Mouse (Mus musculus) gastrocnemius, adult 2 months (tissue): Measurements from ENCODE around the gene Ksr2. TPM values are rescaled to one million over a fixed set of nuclear protein-coding genes. Genes with fewer than 3 reads are reported as not detected.

Experiments
- DNase-seq: peaks from one replicate; pipeline ENCODE4 v3.0.0; 2022
- H3K27ac ChIP-seq: fragments of 200-600 bp; 2 replicates; pipeline ENCODE4 v1.8.1; 2022; ENCODE audit warnings: mild to moderate bottlenecking
- H3K4me3 ChIP-seq: fragments of 200-600 bp; 2 replicates; pipeline ENCODE4 v1.8.1; 2022; ENCODE audit warnings: mild to moderate bottlenecking, moderate library complexity
- CTCF ChIP-seq: fragments of 200-600 bp; IDR thresholded peaks from 2 replicates; pipeline ENCODE4 v1.8.1; 2022; ENCODE audit warnings: antibody characterized with exemption, mild to moderate bottlenecking, moderate library complexity
- intact Hi-C: fragments of 180-260 bp; cut with DNase I; formaldehyde crosslinking; loops from one replicate; pipeline ENCODE4 v1.15.1; 2025
- total RNA-seq, 2 experiments: library from RNA; stranded (reverse); gene quantifications; 2 replicates each; pipeline ENCODE4 v1.2.3; 2021

Gene Ksr2
- total RNA-seq, 2 experiments from 2014 or later = 0.03 to 0.11 TPM

DNA sequence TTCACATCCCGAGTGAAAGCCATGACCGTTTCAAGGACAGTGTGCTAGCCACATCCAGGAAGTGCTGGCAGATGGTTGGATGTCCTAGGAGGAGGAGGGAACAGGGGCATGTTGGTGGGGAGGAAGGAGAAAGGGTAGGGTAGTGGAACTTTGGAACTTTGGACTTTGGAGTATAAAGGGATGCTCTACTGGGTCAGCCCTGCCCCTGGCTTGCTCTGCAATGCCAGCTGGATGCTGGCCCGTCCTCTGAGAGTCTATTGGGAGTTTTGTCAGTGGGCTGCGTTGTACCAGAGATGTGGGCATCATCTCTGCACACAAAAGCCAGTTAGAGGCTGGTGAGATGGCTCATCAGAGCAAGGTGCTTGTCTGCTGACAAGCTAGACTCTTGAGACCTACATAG lies 107.4 kb downstream of the Ksr2 start:
- Histone ChIP-seq H3K4me3 (no peak overlapping the region), H3K27ac (no peak overlapping the region)
- intact Hi-C loops = no loop called here
- DNase-seq = no peak
- TF ChIP-seq CTCF = no peak

DNA sequence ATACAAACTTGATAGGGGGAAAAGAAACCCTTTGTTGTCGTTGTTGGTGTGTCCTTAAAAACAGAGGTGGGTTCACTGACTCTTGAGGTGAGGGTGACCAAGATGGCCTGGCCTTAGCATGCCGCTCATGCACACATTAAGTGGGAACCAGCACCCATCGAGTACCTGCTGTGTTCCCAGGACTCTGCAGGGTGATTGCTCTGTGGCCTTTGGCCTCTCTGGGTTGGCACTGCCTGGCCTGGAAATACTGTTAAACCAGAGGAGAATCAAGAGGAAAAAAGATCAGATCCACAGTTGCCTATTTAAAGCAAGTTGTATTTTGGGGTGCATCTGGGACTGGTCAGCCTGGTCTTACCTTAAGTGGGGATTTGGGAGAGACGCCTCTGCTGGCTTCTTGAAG lies 107.9 kb downstream of the Ksr2 start:
- Histone ChIP-seq H3K4me3 (no peak overlapping the region), H3K27ac (no peak overlapping the region)
- DNase-seq = no peak
- no peak for TF ChIP-seq CTCF
- intact Hi-C loops = no loop called here

DNA sequence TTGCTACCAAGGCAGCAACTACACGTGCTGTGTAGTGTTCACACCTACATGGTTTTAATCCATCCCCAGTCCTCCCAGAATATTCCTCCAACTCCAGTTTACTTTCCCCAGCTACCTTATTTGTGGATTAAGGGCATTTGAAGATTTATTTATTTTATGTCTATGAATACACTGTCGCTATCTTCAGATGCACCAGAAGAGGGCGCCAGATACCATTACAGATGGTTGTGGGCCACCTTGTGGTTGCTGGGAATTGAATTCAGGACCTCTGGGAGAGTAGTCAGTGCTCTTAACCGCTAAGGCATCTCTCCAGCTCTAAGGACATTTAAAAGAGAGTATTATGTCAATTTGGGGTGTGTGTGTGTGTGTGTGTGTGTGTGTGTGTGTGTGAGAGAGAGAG lies 108.7 kb downstream of the Ksr2 start:
- H3K4me3 ChIP-seq = no peak overlapping the region
- no peak overlapping the region for H3K27ac ChIP-seq
- no peak for DNase-seq
- peak; percentile 31; the same call in 1 of the 2 replicates for TF ChIP-seq CTCF
- intact Hi-C loops = no loop called here

DNA sequence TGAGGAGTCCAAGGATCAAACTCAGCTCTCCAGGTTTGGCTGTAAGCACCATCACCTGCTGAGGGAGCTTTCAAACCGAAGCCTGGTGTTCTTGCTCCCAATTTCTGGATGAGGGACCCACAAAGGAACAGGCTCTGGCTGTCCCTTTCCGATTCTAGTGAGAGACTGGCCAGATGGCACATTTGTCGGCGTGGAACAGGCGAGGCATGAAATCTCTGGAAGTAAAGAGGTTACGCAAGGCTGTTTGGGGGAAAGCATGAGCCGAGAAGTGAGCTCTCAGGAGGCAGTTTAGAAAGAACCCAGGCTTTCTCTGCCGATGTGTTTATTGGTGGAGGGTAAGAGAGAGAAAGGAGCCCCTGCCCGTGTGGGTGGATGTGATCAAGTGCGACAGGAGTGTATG lies 109.2 kb downstream of the Ksr2 start:
- no peak overlapping the region for H3K4me3 ChIP-seq
- intact Hi-C loops = no loop called here
- DNase-seq = no peak
- no peak overlapping the region for H3K27ac ChIP-seq
- TF ChIP-seq CTCF = no peak

DNA sequence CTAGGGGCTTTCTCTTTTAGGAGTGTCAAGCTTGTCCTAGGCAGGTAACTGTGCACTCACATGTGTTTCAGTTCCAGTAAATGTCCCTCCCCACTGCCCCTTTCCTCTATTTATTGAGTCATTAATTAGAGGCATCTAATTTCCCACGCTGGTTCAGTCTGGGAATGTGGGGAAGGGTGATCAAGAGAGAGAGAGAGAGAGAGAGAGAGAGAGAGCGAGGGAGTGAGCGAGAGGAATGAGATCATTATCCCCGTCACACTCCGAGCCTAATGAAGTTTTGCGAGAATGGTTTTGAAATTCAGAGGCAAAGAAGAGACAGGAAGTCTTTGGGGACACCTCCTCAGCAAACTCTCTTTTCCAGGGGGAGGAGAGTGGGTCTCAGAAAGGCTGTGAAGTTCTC lies 117.2 kb downstream of the Ksr2 start:
- H3K4me3 ChIP-seq = no peak overlapping the region
- no peak for TF ChIP-seq CTCF
- no peak overlapping the region for H3K27ac ChIP-seq
- intact Hi-C loops = no loop called here
- DNase-seq = no peak

DNA sequence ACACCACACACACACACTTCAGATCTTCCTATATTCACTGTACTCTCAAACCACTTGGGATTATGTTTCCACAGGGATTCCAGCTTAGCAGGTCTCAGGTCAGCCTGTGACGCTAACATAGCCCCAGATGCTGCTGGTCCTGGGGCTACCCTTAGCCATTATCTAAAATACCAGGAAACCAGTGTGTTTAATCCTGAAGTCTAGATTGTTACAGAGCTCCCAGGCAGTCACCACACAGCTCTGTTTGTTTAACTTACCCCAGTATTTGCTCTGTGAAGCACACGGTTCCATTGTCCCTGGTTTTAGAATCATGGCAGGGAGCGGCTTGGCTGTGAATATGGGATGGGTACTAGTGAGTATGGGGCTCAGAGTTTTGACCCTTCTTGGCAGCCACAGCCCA lies 125.4 kb downstream of the Ksr2 start:
- H3K27ac ChIP-seq = no peak overlapping the region
- no peak overlapping the region for H3K4me3 ChIP-seq
- no peak for DNase-seq
- intact Hi-C loops = no loop called here
- TF ChIP-seq CTCF = no peak

DNA sequence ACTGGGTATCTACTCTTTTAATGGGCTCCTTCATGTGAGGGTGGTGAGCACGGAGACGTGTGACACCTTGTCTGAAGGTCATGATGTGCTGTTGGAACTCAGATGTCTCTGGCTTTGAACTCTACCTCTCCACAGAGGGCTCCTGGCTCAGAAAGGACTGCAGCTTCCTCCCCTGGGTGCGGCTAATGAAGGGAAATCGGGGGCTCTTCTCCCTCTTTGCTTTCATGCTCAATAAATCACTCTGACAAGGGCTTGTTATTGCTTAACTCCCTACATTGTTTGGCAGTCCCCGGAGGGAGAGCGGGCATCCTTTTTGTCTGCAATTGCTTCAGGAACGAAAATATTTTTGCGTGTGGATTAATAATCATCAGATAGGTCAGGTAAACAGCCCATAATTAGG lies 127.9 kb downstream of the Ksr2 start:
- Histone ChIP-seq H3K4me3 (no peak overlapping the region), H3K27ac (no peak overlapping the region)
- no peak for TF ChIP-seq CTCF
- no peak for DNase-seq
- intact Hi-C loops = no loop called here

DNA sequence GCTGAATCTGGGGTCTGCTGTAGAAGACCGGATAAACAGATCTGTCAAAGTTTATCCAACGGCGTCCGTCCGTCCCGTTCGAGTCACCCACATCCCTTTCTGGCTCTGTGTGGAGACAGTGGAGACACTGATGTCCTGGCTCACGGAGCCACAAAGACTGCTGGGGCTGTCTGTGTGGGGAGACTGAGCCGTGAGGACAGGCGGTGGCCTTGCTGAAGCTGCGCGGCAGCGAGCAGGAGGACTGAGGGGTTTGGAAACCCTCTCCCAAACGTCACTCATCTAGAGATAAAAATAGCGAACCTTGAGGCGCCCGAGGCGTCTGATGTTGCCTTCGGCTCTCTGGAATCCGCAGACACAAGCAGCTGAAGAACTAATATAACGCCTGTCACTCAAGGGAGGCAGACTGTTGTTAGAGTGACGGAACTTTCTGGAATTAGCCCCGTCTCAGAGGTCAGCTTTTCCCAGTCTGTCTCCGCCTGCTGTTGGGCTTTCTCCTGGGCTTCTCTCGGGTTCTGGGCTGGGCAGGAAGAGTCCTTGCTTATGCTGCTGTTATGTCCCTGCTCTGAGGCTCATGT lies 133.0 kb downstream of the Ksr2 start:
- intact Hi-C loops = loop anchor here (2.0 kb wide), 1 partner anchor 28 kb away; no protein-coding TSS in a partner anchor
- Histone ChIP-seq H3K27ac (peak overlapping the region; percentile 90), H3K4me3 (peak overlapping the region; percentile 21; the same call in 1 of the 2 replicates)
- TF ChIP-seq CTCF = peak; percentile 25; the same call in 1 of the 2 replicates
- DNase-seq = peak; percentile 60

DNA sequence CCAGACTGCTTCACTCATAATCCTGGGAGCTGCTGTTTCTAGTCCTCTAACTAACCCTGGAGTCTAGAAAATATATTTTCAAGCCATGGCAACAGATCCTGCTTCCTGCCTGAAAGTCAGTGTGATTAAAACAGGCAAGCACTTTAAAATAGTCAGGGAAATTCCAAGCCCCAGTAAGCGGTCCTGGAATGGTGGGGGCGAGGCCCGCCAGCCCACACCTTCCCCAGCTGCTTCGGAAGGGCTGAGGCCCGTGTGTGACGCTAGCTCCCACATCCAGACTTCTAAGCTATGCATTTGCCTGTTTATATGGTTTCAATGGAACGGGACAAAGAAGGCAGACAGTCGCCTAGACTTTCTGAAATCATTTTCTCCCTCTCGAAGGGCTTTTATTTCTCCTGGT lies 137.2 kb downstream of the Ksr2 start:
- DNase-seq = no peak
- intact Hi-C loops = no loop called here
- TF ChIP-seq CTCF = no peak
- no peak overlapping the region for H3K4me3 ChIP-seq
- H3K27ac ChIP-seq = no peak overlapping the region

DNA sequence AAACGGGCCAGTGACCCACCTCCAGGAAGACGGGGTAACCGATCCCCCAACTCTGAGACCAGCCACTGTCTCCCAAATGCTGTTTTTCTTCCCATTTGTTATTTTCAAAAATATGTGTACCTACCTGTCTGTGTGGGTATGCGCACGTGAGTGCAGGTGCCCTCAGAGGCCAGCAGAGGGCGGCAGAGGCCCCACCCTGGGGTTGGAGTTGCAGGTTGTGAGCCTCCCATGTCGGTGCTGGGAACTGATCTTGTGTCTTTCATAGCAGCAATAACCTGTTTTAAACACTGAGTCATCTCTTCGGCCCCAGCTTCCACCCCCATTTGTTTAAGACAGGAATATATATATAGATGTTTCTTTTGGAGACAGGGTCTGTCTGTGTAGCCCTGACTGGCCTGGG lies 138.3 kb downstream of the Ksr2 start:
- H3K4me3 ChIP-seq = no peak overlapping the region
- H3K27ac ChIP-seq = no peak overlapping the region
- TF ChIP-seq CTCF = peak; percentile 17; the same call in 1 of the 2 replicates
- intact Hi-C loops = no loop called here
- DNase-seq = no peak

DNA sequence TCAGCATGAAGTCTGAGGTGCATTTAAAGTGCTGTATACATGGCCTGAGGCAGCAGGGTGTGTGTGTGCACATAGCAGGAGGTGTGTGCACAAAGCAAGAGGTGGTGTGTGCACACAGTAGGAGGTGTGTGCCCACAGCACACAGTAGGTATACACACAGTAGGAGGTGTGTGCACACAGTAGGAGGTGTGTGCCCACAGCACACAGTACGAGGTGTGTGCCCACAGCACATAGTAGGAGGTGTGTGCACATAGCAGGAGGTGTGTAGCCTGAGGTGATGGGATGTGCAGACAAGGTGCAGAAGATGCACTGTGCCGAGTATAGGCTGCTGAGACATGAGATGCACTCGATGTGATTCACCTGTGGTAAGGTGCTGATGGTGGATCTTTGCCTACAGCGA lies 140.7 kb downstream of the Ksr2 start:
- no peak for TF ChIP-seq CTCF
- Histone ChIP-seq H3K4me3 (no peak overlapping the region), H3K27ac (no peak overlapping the region)
- no peak for DNase-seq
- intact Hi-C loops = no loop called here

DNA sequence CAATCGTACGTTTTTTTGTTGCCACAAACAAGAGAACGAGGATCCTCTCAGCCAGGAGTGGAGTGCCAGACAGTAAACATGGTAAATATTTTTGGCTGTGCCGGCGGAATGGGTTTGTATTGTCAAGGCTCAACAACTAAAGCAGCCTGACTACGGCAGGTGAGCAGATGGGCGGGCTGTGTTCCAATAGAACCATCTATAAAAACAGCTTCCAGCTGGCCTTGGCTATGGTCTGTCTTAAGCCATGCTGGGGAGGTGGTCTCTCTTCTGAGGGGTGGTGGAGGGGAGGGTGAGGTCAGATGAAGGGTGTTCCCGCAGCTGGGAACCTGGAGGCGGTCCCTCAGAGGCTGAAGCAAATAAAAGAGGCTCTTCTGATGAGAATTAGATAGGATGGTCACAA lies 142.8 kb downstream of the Ksr2 start:
- no peak for TF ChIP-seq CTCF
- Histone ChIP-seq H3K27ac (no peak overlapping the region), H3K4me3 (no peak overlapping the region)
- intact Hi-C loops = no loop called here
- DNase-seq = no peak

DNA sequence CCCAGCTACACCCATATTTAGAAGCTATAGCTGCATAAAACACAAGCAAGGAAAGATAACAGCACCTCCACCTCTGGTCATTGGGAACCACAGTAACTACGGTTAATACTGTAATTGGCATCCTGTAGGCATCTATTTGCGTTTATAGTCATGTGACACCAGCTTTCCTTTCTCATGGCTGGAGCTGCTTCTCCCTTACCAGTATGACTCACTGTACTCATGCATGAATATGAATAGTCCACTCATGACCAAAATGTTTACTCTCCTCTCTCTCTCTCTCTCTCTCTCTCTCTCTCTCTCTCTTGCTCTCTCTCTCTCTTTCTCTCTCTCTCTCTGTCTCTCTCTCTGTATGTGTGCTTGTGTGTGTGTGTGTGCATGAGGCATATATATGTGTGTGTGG lies 147.3 kb downstream of the Ksr2 start:
- intact Hi-C loops = no loop called here
- no peak for DNase-seq
- no peak overlapping the region for H3K4me3 ChIP-seq
- no peak overlapping the region for H3K27ac ChIP-seq
- TF ChIP-seq CTCF = no peak

DNA sequence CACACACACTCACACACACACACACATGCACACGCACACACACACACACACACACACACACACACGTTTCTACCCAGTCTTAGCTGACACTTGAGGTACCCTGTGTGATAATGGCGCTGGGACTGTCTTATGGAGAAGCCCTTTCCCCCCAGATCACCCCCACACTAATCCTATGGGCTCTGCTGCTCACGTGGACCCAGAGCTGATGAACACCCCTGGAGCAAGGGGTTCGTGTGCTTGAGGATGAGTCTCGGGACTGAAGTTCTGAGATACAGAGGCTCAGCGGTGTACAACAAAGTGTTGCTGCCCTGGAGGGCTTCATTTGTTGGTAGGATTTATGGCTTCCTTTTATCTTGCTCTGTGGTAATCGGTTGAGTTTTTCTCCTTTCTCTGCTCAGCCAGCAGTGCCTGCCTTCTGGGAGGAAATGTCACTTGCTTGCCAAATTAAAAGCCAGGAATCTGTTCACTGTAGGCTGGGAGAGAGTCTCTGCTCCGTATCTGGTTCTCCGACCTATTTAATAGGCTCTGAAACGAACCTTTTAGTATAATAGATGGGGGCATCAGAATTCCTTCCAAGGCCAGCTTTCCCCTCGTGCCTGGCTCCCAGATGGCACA lies 152.4 kb downstream of the Ksr2 start:
- Histone ChIP-seq H3K27ac (no peak overlapping the region), H3K4me3 (no peak overlapping the region)
- TF ChIP-seq CTCF = no peak
- intact Hi-C loops = no loop called here
- no peak for DNase-seq
